Mouse (Mus musculus): ENCODE measurements at regions not wholly inside any gene's neighbourhood (a gene's known extent, or its start where the extent isn't known, plus 50 kb on each side); places are given as distances from the start of the nearest gene placed in this dataset.

DNA sequence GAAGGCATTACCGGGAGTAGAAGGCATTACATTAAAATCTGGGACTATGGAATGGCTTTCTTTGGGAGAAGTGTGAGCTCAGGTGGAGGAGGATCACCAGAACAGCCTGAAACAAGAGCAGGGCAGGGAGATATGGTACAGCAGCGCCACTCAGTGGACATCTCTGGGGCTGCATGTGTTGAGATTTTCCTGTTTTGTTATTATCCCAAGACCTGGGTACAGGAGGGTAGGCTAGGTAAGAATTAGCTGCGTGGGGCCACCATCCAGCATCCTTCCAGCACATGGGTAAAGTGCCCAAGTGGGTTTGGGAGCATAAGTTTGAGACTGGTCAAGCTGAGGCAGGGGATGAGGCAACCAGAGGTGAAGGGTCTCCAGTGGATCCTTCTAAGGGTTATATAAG, 59.4 kb upstream of the Iqsec3 start:
- TF ChIP-seq POLR2A (IDR thresholded peaks at IDR 0.05; ENCODE audit: low read depth, low read length) (no peak), CTCF (IDR thresholded peaks at IDR 0.05; ENCODE audit: borderline replicate concordance, insufficient read depth, low read length) (peak; percentile 93)

Data from embryonic fibroblast, embryonic 13.5 days (primary cell).